Comparison of ENCODE assay signal across 16 mouse cellular contexts in the genomic region with DNA sequence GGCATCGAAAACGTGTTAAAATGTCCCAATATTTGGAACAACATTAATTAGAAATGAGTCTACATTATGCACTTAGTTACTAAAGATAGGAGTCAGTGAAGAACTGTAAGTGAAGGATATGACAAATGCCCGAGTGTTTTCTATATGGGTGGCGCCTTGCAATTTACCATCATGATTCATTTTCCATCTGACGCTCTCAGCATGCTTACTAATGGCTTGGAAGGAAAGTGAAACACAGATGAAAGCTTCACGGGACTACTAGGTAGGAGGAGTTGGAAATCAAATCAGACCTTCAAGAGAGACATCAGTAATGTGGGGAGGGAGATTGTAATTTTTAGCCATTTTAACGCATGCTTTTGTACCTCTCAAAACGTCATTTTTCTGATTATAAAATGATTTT.
A peak's percentile ranks its signal among the peaks of the same experiment; 100 is the strongest.
DNase-seq lines count a peak whose midpoint lies in the region.
"Had no signal": no experiment of that assay in that cellular context is flagged by ENCODE, and none has a peak within 500 bp of the region (broad histone marks: within the 10 kb centered on the region; RNA-seq: fewer than 3 reads in every experiment).

No protein-coding gene starts in this region.

- DNase-seq in 3134 (ENCODE audit: extremely low read depth, insufficient read length, low spot score) (peak; percentile 8), 3T3-L1 (ENCODE audit: low read depth, low spot score) (peak; percentile 69)
- DNase-seq in brain, adult 2 months (ENCODE audit: low read depth, low spot score), result peak; percentile 51
- DNase-seq in left cerebral cortex, adult 11 months (ENCODE audit: low spot score), result no peak
- DNase-seq in adrenal gland, adult (ENCODE audit: inconsistent age in 2 of 2, low spot score in 1 of 2), result no peak
- DNase-seq in yolk sac, embryonic 10.5 days (ENCODE audit: low spot score), result no peak
- DNase-seq: adrenal gland, postnatal 10 days; adrenal gland, postnatal 36 days; cerebellum, adult 11 months; cerebellum, adult 8-10 months; forebrain, postnatal 0 days; gastrocnemius, postnatal 10 days; gastrocnemius, postnatal 36 days; heart, adult 2 months; heart, postnatal 14 days; heart, postnatal 4 days had no signal

Comparison
In these comparisons a context has a peak if more than half of its experiments do, and no peak if none do; other contexts are left out.
1. DNase-seq: peak in 3134 (single experiment), 3T3-L1 (single experiment) and brain, adult 2 months (single experiment); none in left cerebral cortex, adult 11 months (single experiment), adrenal gland, adult (0 of 2) and yolk sac, embryonic 10.5 days (single experiment).